Mouse (Mus musculus) mesoderm, embryonic 11.5 days (tissue): ENCODE data around the gene Slc5a2.

Experiments
- DNase-seq: peaks from one replicate; pipeline ENCODE4 v3.0.0-alpha.2; 2012; ENCODE audit warnings: low read depth, low spot score

Gene Slc5a2

DNA sequence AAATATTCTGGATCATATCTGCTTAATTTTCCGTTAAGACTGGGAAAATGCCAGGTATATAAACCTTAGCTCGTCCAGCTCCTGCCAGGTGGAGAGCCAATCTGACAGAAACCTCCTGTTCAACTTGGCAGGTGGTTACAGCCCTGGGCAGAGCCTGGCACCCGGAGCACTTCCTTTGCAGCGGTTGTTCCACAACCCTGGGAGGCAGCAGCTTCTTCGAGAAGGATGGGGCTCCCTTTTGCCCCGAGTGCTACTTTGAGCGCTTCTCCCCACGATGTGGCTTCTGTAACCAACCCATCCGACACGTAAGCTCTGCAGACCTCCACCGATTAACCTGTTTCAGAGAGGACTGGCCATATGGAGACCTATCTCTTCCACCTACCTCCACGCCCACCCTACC lies 13.5 kb upstream of the Slc5a2 start:
- DNase-seq = no peak

DNA sequence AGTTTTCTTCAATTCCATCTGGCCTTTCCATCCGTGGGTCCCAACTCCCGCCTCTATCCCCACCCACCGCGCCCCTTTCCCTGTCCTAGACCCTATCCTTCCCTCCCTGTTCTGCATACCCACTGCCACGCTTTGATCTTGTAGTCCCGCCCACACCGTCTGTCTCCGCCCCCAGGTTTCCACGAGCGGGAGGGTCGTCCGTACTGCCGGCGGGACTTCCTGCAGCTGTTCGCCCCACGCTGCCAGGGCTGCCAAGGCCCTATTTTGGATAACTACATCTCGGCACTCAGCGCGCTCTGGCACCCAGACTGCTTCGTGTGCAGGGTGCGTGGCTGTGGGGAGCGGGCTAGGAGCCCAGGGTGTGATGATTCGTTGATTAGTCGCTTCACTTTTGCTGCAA lies 12.8 kb upstream of the Slc5a2 start:
- peak; percentile 62 for DNase-seq

DNA sequence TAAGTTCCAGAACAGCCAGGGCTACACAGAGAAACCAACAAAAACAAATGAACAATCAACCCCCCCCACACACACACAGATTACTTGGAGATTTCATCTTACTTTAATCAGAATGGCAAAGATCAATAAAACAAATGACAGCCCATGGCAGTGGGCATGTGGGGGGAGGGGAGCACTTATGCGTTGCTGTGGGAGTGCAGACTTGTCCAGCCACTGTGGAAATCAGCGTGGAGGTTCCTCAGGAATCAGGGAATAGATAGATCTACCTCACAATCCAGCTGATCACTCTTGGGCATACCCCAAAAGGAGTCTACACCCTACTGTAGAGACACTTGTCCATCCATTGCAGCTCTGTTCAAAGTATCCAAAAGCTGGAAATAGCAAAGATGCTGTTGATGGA lies 10.5 kb upstream of the Slc5a2 start:
- DNase-seq = no peak

DNA sequence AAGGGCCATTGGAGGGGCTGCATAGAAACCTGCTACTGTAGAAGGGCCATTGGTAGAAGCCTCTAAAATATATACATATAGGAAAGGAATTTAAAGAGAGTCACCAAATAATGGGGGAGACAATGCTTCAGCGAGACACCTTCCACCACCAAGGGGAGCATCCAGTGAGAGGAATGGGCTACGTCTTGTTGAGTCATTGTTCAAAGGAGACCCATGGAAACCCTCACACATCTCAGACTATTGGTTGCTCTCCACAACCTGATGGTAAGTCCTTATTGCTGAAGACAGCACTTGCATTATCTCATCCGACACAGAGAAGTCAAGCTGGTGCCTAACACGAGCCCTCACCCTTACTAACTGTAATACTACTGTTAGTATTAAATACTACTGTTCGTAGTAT lies 9.7 kb upstream of the Slc5a2 start:
- no peak for DNase-seq

DNA sequence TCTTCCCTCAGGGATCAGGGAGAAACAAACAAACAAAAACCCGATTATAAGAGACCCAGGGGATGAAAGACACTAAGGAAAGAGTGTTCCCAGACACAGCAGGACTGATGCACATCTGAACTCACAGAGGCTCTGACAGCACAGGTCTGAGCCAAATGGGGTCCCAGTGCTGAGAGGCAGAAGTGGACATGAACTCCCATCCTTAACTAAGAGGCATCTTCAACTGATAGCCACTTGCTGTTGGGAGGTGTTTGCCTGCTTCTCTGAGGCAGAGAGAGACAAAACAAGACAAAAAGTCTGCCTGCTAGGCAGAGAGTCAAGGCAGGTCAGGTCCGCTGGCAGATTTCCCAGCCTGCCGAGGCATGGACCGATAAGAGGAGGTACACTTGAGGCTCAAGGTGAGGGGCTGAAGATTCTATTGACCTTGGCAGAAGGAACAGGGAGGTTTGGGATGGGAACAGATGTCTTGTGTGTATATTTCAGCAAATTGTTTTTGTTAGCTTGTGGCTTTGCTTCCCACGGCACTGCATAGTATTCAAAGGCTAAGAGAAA lies 8.6 kb upstream of the Slc5a2 start:
- DNase-seq = no peak

DNA sequence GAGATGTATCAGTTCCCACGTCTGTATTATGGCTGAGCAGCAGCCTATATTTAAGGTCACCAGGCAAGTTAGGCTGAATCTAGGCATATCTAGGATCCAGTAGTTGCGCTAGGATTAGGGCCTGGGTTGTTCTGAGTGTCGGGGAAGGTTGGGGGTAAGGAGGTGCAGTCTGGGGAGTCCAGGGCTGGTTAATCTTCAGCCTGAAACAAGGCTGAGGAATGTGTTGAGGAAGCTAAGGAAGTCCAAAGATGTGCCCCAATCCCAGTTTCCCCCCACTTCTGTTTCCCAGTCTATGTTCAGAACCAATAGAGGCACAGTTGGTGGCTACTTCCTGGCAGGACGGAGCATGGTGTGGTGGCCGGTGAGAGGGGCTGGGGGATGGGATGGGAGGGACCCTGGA lies 599 bp downstream of the Slc5a2 start:
- DNase-seq = no peak

DNA sequence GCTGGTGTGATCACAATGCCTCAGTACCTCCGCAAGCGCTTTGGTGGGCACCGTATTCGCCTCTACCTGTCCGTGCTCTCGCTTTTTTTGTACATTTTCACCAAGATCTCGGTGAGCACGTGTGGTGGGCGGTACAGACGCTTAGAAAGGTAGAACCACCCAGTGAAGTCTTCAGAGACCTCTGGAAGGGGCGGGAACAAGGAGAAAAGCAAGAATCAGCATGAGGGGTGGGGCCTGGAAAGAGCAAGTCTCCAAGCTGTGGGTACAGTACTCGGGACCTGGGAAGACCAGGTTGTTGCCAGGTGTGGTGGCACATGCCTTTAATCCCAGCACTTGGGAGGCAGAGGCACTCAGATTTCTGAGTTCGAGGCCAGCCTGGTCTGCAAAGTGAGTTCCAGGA lies 1.9 kb downstream of the Slc5a2 start:
- DNase-seq = no peak

DNA sequence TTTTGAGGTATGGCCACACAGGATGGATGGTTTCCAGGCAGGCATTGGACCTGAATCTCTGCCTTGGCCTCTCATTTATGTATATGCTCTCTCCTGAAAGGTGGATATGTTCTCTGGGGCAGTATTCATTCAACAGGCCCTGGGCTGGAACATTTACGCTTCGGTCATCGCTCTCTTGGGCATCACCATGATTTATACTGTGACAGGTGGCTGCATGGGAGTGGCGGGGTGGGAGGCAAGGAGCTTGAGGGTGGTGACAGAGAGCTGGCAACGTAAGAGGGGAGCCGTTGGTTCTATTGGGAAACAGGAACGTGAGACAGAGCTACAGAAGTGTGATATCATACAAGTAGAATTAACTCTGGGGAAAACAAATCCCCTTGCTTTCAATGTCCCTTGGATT lies 2.4 kb downstream of the Slc5a2 start:
- no peak for DNase-seq

DNA sequence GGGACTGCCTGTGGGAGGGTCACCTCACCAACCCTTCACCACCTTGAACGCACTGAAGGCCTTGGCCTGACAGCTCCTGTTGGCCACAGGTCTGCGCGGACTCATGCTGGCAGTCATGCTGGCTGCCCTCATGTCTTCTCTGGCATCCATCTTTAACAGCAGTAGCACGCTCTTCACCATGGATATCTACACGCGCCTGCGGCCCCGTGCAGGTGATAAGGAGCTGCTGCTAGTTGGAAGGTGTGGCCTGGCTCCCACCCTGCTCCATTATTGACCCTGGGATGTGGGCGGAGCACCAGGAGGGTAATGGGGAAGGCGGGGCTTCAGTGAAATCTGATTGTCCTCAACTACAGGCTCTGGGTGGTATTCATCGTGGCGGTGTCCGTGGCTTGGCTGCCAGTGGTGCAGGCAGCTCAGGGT lies 5.0 kb downstream of the Slc5a2 start:
- DNase-seq = no peak

DNA sequence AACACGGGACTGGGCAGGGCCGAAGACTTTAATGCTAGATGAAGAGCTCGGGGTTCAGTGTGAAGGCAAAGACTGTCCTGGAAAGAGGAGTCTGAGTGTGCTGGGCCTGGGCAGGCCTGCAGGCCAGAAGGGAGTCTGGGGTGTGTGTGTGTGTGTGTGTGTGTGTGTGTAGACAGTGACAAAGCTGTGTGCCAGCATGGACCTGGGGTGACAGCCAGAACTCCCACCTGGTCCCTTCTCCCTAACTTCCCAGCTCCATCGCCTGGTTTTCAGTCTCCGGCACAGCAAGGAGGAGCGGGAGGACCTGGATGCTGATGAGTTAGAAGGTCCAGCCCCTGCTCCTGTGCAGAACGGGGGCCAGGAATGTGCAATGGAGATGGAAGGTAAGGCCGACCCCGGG lies 6.0 kb downstream of the Slc5a2 start:
- DNase-seq = no peak

DNA sequence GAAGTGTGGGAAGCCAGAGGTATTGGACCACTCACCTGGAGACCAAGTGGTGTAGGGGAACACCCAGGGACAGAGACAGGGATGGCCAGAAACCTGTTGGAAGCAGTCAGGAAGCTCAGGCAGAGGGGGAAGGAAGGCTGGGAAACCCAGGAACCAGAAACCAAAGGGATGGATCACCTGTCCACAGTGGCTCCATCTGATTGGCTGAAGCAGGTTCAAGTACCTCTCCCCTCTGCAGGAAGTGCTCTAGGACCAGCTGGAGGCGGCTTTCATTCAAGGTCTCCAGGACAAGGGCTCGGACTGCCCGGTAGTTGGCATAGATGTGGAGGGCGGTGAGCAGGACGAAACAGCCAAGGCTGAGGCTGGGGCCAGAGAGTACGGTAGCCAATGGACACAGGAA lies 10.6 kb downstream of the Slc5a2 start:
- no peak for DNase-seq

DNA sequence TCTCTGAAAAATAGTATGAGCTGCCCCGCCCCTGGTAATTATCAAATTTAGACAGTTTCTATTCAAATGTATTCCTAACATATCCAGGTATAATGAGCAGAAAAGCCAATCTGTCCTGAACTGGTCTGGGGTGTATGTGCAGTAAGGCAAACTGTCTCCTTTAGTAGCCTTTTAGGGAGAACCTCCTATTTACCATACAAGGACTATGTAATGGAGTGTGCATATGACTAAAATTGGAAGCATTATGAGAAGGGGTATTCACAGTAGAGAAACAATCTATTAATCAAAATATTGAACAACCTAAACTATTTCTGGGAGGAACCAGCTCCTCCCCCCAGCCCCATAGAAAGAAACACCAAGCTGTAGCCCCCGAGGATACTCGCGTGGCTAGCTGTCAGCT lies 14.3 kb downstream of the Slc5a2 start:
- no peak for DNase-seq

DNA sequence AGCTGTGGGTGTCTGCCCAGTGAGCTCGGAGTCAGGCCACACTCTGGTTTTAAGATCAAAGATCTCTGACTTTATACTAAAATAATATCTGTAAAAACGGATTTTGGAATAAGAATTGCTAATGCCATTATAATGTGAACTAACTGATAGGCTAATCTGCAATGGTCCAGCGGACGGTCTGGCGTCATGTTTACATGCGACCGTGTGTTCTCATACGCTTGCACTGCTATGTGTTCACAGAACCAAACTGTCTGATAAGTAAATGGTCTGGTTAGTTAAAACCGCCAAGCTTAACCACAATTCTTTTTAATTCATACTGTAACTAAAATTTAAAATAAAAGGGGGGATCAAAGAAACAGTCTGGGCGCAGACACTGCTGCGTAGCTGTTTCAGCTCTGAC lies 16.3 kb downstream of the Slc5a2 start:
- DNase-seq = no peak

DNA sequence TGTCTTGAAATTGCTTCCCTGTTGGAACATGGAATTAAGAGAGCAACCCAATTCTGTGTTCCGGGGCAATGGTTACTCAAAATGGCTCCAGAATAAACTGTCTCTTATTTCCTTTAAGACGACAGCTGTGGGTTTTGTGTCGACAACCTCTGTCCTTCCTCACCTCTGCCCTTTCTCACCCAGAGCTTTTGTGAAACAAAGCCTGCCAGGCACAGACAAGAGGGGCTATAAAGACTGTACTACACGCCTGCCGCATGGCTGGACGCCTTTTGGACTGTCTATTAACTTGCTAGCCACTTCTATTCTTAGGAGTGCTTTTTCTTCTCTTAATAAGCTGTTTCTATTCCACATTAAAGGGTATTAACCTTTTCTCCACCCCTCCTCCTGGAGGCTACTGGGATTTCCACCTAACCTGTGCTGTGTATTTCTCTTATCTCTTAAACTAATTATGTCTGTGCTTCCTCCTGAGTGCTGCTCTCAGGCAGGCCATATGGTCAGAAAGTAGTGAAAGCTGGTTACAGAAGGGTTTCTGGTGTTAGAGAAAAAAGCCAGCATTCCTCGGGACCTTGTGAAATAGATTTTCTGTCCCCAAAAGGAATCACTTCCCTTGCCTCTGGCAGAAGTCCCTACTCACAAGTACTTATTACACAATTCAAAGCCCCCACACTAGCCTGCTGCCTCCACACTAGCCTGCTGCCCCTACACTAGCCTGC lies 17.2 kb downstream of the Slc5a2 start:
- DNase-seq = peak; percentile 74

DNA sequence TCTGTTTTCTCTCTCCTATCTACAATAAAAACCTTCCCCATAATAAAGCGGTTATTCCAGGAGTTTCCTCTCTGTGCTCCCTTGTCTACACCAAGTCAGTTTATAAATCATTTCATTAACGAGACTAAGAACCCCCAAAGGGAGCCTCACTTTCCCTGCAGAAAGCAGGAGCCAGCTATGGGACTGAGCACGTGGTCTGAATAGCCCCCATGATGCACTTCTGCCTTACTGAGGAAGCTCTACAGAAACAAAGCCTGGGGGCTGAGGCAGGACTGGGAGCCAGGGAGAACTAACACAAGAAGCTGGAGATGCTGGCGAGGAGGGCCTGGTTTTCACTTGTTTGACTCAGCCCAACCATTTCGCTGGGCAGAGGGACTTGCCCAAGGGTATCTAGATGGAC lies 18.6 kb downstream of the Slc5a2 start:
- DNase-seq = peak; percentile 35

DNA sequence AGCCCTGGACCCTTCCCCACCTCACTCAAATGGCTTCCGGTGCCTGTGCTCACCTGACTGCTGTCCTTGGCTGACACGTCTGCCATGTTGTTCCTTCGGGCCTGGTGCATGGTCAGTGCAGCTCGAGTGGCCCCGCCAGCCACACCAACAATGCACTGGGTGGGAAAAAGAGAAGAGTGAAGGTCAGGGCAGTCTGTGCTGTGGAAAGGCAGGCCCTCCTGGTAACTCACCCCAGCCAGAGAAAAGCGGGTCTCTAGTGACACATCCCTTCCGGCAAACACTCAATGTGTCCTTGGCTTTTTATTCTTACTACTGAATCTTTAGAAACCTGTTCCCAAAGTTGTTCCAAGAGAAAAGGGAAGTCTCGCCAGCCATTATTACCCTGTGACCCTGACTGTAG lies 19.6 kb downstream of the Slc5a2 start:
- no peak for DNase-seq

DNA sequence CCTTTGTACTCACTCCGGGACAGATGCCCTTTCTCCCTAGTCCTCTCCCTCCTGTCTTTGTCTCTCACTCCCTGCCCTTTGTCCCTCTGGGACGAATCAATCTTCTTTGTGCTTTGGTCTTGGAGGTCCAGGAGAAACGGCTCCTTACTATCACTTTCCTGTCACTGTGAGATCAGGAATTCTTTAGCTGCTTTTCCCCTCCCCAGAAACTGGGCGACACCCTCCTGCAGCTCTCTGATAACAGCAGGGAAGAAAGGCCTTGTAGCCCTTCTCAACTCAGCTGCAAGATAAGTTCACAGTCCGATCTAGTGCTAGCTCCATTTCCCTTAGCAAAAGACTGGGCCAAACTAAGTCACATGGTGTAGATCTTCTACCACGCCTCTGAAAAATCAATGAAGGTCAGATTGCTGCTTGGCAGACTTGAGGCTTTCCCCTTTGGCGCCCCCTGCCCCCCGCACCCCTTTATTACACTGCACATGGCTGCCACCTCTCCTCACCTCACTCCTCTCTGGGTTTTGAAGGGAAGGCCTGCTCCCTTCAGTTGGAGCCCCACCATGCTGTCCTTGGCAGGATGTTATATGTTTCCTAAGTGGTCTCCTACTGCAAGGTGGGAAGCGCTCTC lies 23.6 kb downstream of the Slc5a2 start:
- peak; percentile 58 for DNase-seq

DNA sequence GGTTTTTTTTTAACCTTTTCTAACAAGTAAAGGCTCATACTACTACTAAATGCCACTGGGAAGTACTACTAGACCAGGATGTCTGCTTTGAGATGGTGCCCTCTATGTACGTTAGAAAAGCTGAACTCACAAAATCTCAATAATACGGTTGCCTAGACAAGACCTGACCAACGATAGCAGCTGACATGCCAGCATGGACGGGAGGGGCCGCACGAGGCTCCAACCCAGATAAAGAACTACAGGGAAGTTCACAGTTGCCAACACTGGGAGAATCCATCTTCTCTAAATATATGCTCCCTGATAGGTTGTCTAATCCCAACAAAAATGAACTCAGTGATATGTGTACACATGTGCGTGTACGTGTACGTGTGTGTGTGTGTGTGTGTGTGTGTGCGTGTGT lies 29.3 kb downstream of the Slc5a2 start:
- no peak for DNase-seq

DNA sequence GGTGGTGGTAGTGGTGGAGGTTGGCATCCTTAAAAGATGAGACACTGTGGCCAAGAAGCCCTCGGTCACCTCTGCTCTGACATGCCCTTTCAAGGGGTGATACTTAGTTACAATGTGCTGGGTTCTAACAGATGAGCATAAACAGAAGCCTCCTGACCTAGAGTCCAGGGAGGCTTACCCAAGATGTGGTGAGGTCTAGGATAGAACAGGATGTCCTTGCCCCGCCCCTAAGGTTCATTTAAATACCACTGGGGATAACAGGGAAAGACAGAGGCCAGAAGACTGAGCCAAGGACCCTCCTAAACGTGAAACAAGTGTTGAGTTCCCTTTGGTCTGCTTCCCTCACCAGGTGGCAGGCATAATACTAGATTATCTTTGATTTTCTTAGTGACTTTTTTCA lies 31.1 kb downstream of the Slc5a2 start:
- no peak for DNase-seq

DNA sequence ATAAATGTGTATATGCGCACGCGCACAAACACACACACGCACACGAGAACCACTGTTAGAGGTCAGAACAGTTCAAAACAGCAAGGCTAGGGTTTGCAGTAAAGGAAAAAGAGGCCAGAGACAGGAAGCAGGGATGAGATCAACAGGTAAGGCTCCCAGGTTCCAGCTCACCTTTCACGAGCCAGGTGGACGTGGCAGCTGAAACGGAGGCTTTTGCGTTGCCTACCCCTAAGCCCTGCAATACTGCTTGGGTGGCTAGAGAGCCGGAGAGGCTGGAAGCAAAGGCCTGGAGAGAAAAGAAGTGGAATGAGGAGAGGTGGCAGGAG lies 31.8 kb downstream of the Slc5a2 start:
- no peak for DNase-seq

DNA sequence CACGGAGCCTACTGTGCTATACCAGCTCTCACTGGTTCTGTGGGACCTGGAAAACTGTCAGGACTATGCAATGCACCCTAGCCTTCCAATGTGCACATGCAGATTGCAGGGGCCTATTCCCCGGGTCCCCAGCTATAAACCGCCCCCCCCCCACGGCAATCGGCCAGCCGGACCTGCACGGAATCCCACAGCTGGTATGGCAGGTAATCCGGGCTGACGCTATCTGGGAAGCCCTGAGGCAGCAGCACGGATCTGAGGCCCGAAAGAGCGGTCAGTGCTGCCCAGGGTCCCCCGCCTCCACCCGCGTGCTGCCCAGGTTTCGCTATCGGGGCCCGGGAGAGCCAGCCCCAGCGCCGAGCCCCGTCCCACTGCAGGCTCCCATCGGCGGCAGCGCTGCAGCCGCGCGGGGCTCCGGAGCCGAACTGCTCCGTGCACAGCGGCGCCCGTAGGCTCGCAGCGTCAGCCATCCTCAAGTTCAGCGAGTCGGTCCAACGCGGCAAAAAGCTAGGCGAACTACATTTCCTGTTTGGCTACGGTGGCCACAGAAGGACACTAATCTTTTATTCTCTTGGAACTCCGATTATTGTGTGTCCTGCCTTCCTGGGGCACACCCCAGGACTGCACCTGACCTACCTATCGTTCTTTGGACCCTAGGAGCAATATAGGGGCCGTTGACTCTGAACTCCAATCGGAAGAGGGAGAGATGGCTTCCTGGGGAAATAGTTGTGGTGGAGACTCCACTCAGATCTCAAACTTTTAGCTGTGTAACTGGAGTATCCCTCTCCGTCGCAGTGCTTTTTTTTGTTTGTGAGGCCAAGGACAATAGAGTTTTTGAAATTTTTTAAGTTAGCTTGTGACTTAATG lies 32.4 kb downstream of the Slc5a2 start, which contains the start of gene BC017158:
TSS of gene BC017158 (minus strand) at position 554 of the 864 bp plus-strand sequence.
- DNase-seq = peak; percentile 73
